Mouse (Mus musculus): ENCODE measurements at regions not wholly inside any gene's neighbourhood (a gene's known extent, or its start where the extent isn't known, plus 50 kb on each side); places are given as distances from the start of the nearest gene placed in this dataset.

DNA sequence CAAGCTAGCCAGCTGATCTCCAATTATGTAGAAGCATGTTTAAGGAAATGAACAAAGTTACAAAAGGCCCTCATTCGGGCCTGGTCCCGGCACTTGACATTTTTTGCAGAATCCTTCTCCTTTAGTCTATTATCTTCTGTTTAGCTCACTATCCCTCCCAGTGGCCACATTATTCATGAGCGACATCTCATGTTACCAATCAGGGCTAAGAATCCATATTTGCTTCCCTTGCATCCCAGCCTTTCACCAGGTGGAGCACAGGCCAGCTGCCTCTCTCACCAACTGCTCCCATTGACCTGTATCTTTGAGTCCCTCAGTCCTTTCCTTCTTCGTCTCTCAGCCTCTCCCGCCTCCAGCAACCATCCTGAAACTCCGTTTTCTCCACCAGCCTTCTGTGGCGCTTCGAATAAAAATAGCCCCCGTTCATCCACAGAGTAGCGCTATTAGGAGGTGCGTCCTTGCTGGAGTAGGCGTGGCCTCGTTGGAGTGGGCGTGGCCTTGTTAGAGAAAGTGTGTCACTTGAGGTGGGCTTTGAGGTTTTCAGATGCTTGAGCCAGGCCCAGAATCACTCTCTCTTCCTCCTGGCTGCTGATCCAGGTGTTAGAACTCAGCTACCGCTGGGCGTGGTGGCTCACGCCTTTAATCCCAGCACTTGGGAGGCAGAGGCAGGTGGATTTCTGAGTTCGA, 63.4 kb downstream of the Bbs10 start:
- Histone ChIP-seq H3K9me3 (replicated peaks; ENCODE audit: insufficient read depth, low read length) (no peaks in the 10 kb centered on the region), H3K79me2 (ENCODE audit: control insufficient read depth, insufficient read depth, low read length, poor library complexity) (no peaks in the 10 kb centered on the region), H3K9ac (ENCODE audit: control insufficient read depth, low read depth, low read length, poor library complexity, severe bottlenecking) (no peak overlapping the region), H3K36me3 (ENCODE audit: control insufficient read depth in 1 of 2, insufficient read depth in 2 of 2, low read length in 2 of 2) (no peaks in the 10 kb centered on the region; a peak in 1 of 4 replicates), H3K4me1 (ENCODE audit: control insufficient read depth in 1 of 2, insufficient read depth in 2 of 2, low read length in 2 of 2) (peaks cover 0 to 5% of the 10 kb centered on the region in 2 experiments; a peak in 2 of 4 replicates), H3K4me3 (ENCODE audit: control insufficient read depth in 1 of 2, insufficient read depth in 1 of 2, low read depth in 2 of 2, low read length in 2 of 2) (no peak overlapping the region), H3K27me3 (ENCODE audit: control insufficient read depth in 1 of 2, insufficient read depth in 2 of 2, low read length in 2 of 2) (no peaks in the 10 kb centered on the region), H3K27ac (ENCODE audit: control insufficient read depth, low read depth, low read length) (no peak overlapping the region)
- TF ChIP-seq ELF1 (IDR thresholded peaks at IDR 0.05; ENCODE audit: low read depth, low read length) (no peak), GATA1 (IDR thresholded peaks at IDR 0.05; ENCODE audit: low read depth, low read length) (no peak), USF1 (IDR thresholded peaks at IDR 0.05; ENCODE audit: low read depth, low read length) (no peak), ZMIZ1 (IDR thresholded peaks at IDR 0.05; ENCODE audit: low read depth, low read length) (no peak), NRF1 (IDR thresholded peaks at IDR 0.05; ENCODE audit: insufficient read depth, low read depth, low read length, poor library complexity, severe bottlenecking) (no peak), JUND (IDR thresholded peaks at IDR 0.05; ENCODE audit: low read depth, low read length) (no peak), TBP (IDR thresholded peaks at IDR 0.05; ENCODE audit: low read depth, low read length) (no peak), ETS1 (IDR thresholded peaks at IDR 0.05; ENCODE audit: low read depth, low read length) (no peak), EP300 (IDR thresholded peaks at IDR 0.05; ENCODE audit: low read depth in 1 of 2, low read length in 2 of 2) (no peak), SMC3 (IDR thresholded peaks at IDR 0.05; ENCODE audit: low read depth, low read length) (no peak)
- no peak for DNase-seq (ENCODE audit: low read depth, low spot score)

DNA sequence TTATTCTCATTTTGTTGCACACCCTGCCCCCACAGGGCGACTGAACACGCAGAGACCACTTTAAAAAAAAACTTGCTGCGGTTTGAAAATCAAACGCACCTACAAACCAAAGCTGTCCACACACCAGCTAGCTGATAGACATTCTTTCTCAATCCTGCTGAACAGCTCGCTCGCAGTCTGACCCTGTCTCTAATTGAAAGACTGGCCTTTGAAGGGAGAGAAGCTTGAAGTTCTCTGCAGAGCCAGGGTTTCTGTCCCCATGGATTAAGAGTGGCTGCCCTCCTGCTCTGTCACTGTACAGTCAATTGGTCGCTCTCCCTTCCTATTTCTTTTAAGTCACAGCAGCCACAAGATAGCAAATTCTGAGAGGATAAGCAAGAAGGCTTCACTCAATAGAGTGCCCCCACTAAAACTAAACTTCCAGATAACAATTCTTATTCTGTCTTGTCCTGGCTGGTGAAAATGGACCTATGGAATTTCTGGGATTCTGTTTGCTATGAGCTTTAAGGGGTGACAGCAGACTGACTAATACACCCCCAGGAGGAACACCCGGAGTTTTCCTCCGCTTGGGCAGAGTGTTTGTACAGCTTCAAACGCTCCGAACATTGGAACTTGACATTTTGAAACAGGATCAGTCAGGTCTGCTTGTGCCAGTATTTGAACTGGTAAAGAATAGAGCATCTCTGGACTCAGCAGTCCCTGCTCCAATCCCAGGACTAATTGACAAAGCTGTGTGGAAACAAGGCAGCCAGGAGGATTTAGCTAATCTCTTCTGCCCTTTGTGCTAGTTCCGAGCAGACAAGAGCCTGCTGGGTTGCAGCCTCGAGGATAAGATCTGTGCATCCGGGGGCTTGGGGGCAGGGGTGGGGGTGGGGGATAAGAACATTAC, 65.5 kb downstream of the Bbs10 start:
- Histone ChIP-seq H3K36me3 (ENCODE audit: control insufficient read depth in 1 of 2, insufficient read depth in 2 of 2, low read length in 2 of 2) (no peaks in the 10 kb centered on the region; a peak in 1 of 4 replicates), H3K27ac (ENCODE audit: control insufficient read depth, low read depth, low read length) (no peak overlapping the region), H3K27me3 (ENCODE audit: control insufficient read depth in 1 of 2, insufficient read depth in 2 of 2, low read length in 2 of 2) (no peaks in the 10 kb centered on the region), H3K4me3 (ENCODE audit: control insufficient read depth in 1 of 2, insufficient read depth in 1 of 2, low read depth in 2 of 2, low read length in 2 of 2) (no peak overlapping the region), H3K9ac (ENCODE audit: control insufficient read depth, low read depth, low read length, poor library complexity, severe bottlenecking) (no peak overlapping the region), H3K4me1 (ENCODE audit: control insufficient read depth in 1 of 2, insufficient read depth in 2 of 2, low read length in 2 of 2) (no peaks in the 10 kb centered on the region; a peak in 1 of 4 replicates), H3K79me2 (ENCODE audit: control insufficient read depth, insufficient read depth, low read length, poor library complexity) (no peaks in the 10 kb centered on the region), H3K9me3 (replicated peaks; ENCODE audit: insufficient read depth, low read length) (no peaks in the 10 kb centered on the region)
- no peak for DNase-seq (ENCODE audit: low read depth, low spot score)
- TF ChIP-seq CTCF (IDR thresholded peaks at IDR 0.05 in 2 of 3, conservative IDR thresholded peaks at IDR 0.05 in 1 of 3; ENCODE audit: control insufficient read depth in 1 of 3, insufficient read depth in 1 of 3, low read depth in 2 of 3, low read length in 3 of 3, poor library complexity in 1 of 3, severe bottlenecking in 1 of 3), result no peak
- no peak for TF ChIP-seq ELF1 (IDR thresholded peaks at IDR 0.05; ENCODE audit: low read depth, low read length)
- no peak for TF ChIP-seq POLR2AphosphoS5 (IDR thresholded peaks at IDR 0.05; ENCODE audit: borderline replicate concordance, low read depth, low read length)
- no peak for TF ChIP-seq KAT2A (conservative IDR thresholded peaks at IDR 0.05; ENCODE audit: low read depth, low read length)
- TF ChIP-seq GABPA (IDR thresholded peaks at IDR 0.05; ENCODE audit: low read depth, low read length), result no peak
- TF ChIP-seq E2F4 (IDR thresholded peaks at IDR 0.05; ENCODE audit: borderline replicate concordance, low read depth, low read length), result no peak
- TF ChIP-seq ETS1 (IDR thresholded peaks at IDR 0.05; ENCODE audit: low read depth, low read length), result no peak
- TF ChIP-seq GATA1 (IDR thresholded peaks at IDR 0.05; ENCODE audit: low read depth, low read length), result no peak
- TF ChIP-seq RAD21 (IDR thresholded peaks at IDR 0.05; ENCODE audit: low read depth, low read length), result no peak
